In genomic region chr3:86953819-86954218, GRCm38 (mm10) we compare ENCODE assay signal across 17 mouse cellular contexts. TPM values are rescaled to one million over a fixed set of nuclear protein-coding genes. Genes with fewer than 3 reads are reported as not detected.
DNase-seq lines count a peak whose midpoint lies in the region; TF ChIP-seq lines count a peak whose summit lies in the region.
"Had no signal": no experiment of that assay in that cellular context is flagged by ENCODE, and none has a peak within 500 bp of the region (broad histone marks: within the 10 kb centered on the region; RNA-seq: fewer than 3 reads in every experiment).

No protein-coding gene starts in this region.

- intact Hi-C loops in gastrocnemius, adult 2 months (cut with DNase I): no loop called here
- intact Hi-C loops in gastrocnemius, postnatal 36 days (cut with DNase I): loop anchor here (10.0 kb wide), 1 partner anchor 629 kb away; no protein-coding TSS in a partner anchor

- dilution Hi-C loops in CH12.LX (cut with MboI; ENCODE audit: extremely low pct_ligation_motif_present, extremely low pct_unique_long_range_greater_than_20kb, low sequenced_read_pairs): no loop called here

- H3K79me2 ChIP-seq in liver, adult 2 months (ENCODE audit: control insufficient read depth, insufficient read depth, low read length): no peaks in the 10 kb centered on the region
- no peaks in the 10 kb centered on the region for H3K79me2 ChIP-seq in CH12.LX (replicated peaks; ENCODE audit: control insufficient read depth, extremely low read depth, insufficient read depth, poor library complexity, severe bottlenecking)

- H3K4me3 ChIP-seq in gastrocnemius, adult 2 months: no peak overlapping the region
- no peak overlapping the region for H3K4me3 ChIP-seq in liver, adult 2 months (ENCODE audit: insufficient read depth, low read depth, low read length)
- no peak overlapping the region for H3K4me3 ChIP-seq in CH12.LX (replicated peaks in 1 of 3; ENCODE audit: low read depth in 2 of 3, low read length in 2 of 3, poor library complexity in 1 of 3)
- H3K4me3 ChIP-seq: embryonic facial prominence, embryonic 13.5 days; forebrain, embryonic 10.5 days; heart, embryonic 13.5 days; hindbrain, embryonic 12.5 days; intestine, embryonic 15.5 days; limb, embryonic 12.5 days; megakaryocyte, embryonic 14.5 days; neural tube, embryonic 15.5 days had no signal

- no peak overlapping the region for H3K4me2 ChIP-seq in CH12.LX (ENCODE audit: insufficient read depth, low read depth, poor library complexity, severe bottlenecking)
- H3K4me2 ChIP-seq: embryonic facial prominence, embryonic 13.5 days; heart, embryonic 13.5 days; hindbrain, embryonic 12.5 days; intestine, embryonic 15.5 days; limb, embryonic 12.5 days; neural tube, embryonic 15.5 days had no signal

- peaks cover 3% of the 10 kb centered on the region for H3K9me3 ChIP-seq in CH12.LX (replicated peaks; ENCODE audit: low read length)
- H3K9me3 ChIP-seq: intestine, embryonic 15.5 days; neural tube, embryonic 15.5 days had no signal

- H3K4me1 ChIP-seq in liver, adult 2 months (ENCODE audit: control insufficient read depth, insufficient read depth, low read length): no peaks in the 10 kb centered on the region
- H3K4me1 ChIP-seq in CH12.LX (ENCODE audit: control insufficient read depth in 1 of 2, insufficient read depth in 2 of 2): peaks cover 0 to 7% of the 10 kb centered on the region in 2 experiments; a peak in 1 of 4 replicates
- H3K4me1 ChIP-seq: embryonic facial prominence, embryonic 13.5 days; heart, embryonic 13.5 days; hindbrain, embryonic 12.5 days; intestine, embryonic 15.5 days; limb, embryonic 12.5 days; neural tube, embryonic 15.5 days had no signal

- TF ChIP-seq RAD21 in CH12.LX (IDR thresholded peaks at IDR 0.05; ENCODE audit: low read depth, low read length): no peak

- TF ChIP-seq POLR2A in liver, adult 2 months (IDR thresholded peaks at IDR 0.05; ENCODE audit: extremely low read depth, insufficient read depth, low read length): no peak
- TF ChIP-seq POLR2A in CH12.LX (IDR thresholded peaks at IDR 0.05; ENCODE audit: low read depth, low read length): no peak

- H3K27me3 ChIP-seq in liver, adult 2 months (ENCODE audit: control insufficient read depth, insufficient read depth, low read length): no peaks in the 10 kb centered on the region
- no peaks in the 10 kb centered on the region for H3K27me3 ChIP-seq in CH12.LX (replicated peaks)
- H3K27me3 ChIP-seq: embryonic facial prominence, embryonic 13.5 days; heart, embryonic 13.5 days; hindbrain, embryonic 12.5 days; intestine, embryonic 15.5 days; limb, embryonic 12.5 days; megakaryocyte, embryonic 14.5 days; neural tube, embryonic 15.5 days had no signal

- no peak for DNase-seq in gastrocnemius, adult 2 months
- DNase-seq in gastrocnemius, postnatal 36 days: no peak
- no peak for DNase-seq in liver, adult 2 months (ENCODE audit: extremely low read depth, low read depth, low spot score)
- DNase-seq in liver (no peak), CH12.LX (ENCODE audit: extremely low read depth) (no peak), ZHBTc4 (ENCODE audit: low read depth, low spot score) (peak; percentile 50)
- DNase-seq in right cerebral cortex, adult 2 months (ENCODE audit: low spot score in 2 of 2): no peak
- DNase-seq in urinary bladder, adult 2 months (ENCODE audit: low spot score): no peak
- DNase-seq: thymus, postnatal 14 days had no signal

- no peak overlapping the region for H3K27ac ChIP-seq in gastrocnemius, adult 2 months
- H3K27ac ChIP-seq in liver, adult 2 months (replicated peaks; ENCODE audit: insufficient read depth, low read depth, low read length): no peak overlapping the region
- H3K27ac ChIP-seq in CH12.LX (ENCODE audit: insufficient read depth, low read depth): no peak overlapping the region
- H3K27ac ChIP-seq: embryonic facial prominence, embryonic 13.5 days; forebrain, embryonic 10.5 days; heart, embryonic 13.5 days; hindbrain, embryonic 12.5 days; intestine, embryonic 15.5 days; limb, embryonic 12.5 days; neural tube, embryonic 15.5 days had no signal

- peak; percentile 34; the same call in 1 of the 2 replicates for TF ChIP-seq CTCF in gastrocnemius, adult 2 months (IDR thresholded peaks at IDR 0.05)
- peak; percentile 29; the same call in 1 of the 2 replicates for TF ChIP-seq CTCF in liver, adult 2 months (IDR thresholded peaks at IDR 0.05; ENCODE audit: low read depth, low read length)
- TF ChIP-seq CTCF in CH12.LX (conservative IDR thresholded peaks at IDR 0.05 in 1 of 2, IDR thresholded peaks at IDR 0.05 in 1 of 2; ENCODE audit: low read depth in 2 of 2, low read length in 2 of 2): peak; percentile 14 to 16; a peak in 2 of 4 replicates

- no peak overlapping the region for H3K9ac ChIP-seq in liver, adult 2 months (ENCODE audit: low read depth, low read length)
- no peak overlapping the region for H3K9ac ChIP-seq in CH12.LX (ENCODE audit: insufficient read depth, low read depth)
- H3K9ac ChIP-seq: embryonic facial prominence, embryonic 13.5 days; heart, embryonic 13.5 days; hindbrain, embryonic 12.5 days; intestine, embryonic 15.5 days; limb, embryonic 12.5 days; neural tube, embryonic 15.5 days had no signal

- 86% methylated on average over 4 of the region's 4 CpGs for WGBS in liver, adult 2 months

- no peak for TF ChIP-seq EP300 in CH12.LX (IDR thresholded peaks at IDR 0.05; ENCODE audit: low read length)

- in situ Hi-C loops in CH12.LX (cut with MboI; ENCODE audit: low pct_ligation_motif_present, low pct_unique_long_range_greater_than_20kb, low sequenced_read_pairs): no loop called here

- no peaks in the 10 kb centered on the region for H3K36me3 ChIP-seq in liver, adult 2 months (ENCODE audit: control insufficient read depth, insufficient read depth, low read length)
- H3K36me3 ChIP-seq in CH12.LX (replicated peaks in 1 of 2; ENCODE audit: control insufficient read depth in 1 of 2, insufficient read depth in 1 of 2, low read length in 1 of 2): no peaks in the 10 kb centered on the region
- H3K36me3 ChIP-seq: embryonic facial prominence, embryonic 13.5 days; forebrain, embryonic 10.5 days; heart, embryonic 13.5 days; hindbrain, embryonic 12.5 days; intestine, embryonic 15.5 days; limb, embryonic 12.5 days; neural tube, embryonic 15.5 days had no signal

TF ChIP-seq in CH12.LX, 34 proteins besides CTCF, POLR2A, EP300 and RAD21:
- TF ChIP-seq NRF1 (IDR thresholded peaks at IDR 0.05; ENCODE audit: low read depth, low read length) (no peak), MXI1 (IDR thresholded peaks at IDR 0.05; ENCODE audit: low read depth, low read length) (no peak)

RNA-seq across cellular contexts. Expression of gene Dclk2, which starts 33.2 kb away (rescaled TPM):
- 1 to 10 TPM in 1 of 2 experiments, under 1 TPM in 1; 0.64 to 1.4 TPM for total RNA-seq in gastrocnemius, adult 2 months (2021)
- under 1 TPM; 0.49 to 0.84 TPM for total RNA-seq in gastrocnemius, postnatal 36 days (2021)
- 0.28 and 0.67 TPM in 2 replicates for total RNA-seq in liver, adult 2 months (2014; rRNA removed)
- polyA plus RNA-seq in liver, adult 2 months (2012; rRNA removed): 0.34 and 0.87 TPM in 2 replicates
- total RNA-seq in CH12.LX (2012; rRNA removed) (0.71 and 0.93 TPM in 2 replicates), CH12.LX (2014; rRNA removed) (0.84 and 1.0 TPM in 2 replicates)
- polyA plus RNA-seq in CH12.LX (2012; ENCODE audit: insufficient read length, low read depth): 2.0 and 2.5 TPM in 2 replicates
- 3.3 and 4.1 TPM in 2 replicates for polyA plus RNA-seq in urinary bladder, adult 2 months (2012; rRNA removed)

RNA-seq across cellular contexts. Expression of gene Cd1d1, which starts 45.4 kb away (rescaled TPM):
- total RNA-seq in gastrocnemius, adult 2 months (2021): 1 to 10 TPM; 1.8 to 6.4 TPM
- 1 to 10 TPM; 4.6 to 8.4 TPM for total RNA-seq in gastrocnemius, postnatal 36 days (2021)
- total RNA-seq in liver, adult 2 months (2014; rRNA removed): 336 and 410 TPM in 2 replicates
- polyA plus RNA-seq in liver, adult 2 months (2012; rRNA removed): 251 and 268 TPM in 2 replicates
- total RNA-seq in CH12.LX (2012; rRNA removed): 2.4 and 3.0 TPM in 2 replicates
- 5.9 and 6.3 TPM in 2 replicates for total RNA-seq in CH12.LX (2014; rRNA removed)
- polyA plus RNA-seq in CH12.LX (2012; ENCODE audit: insufficient read length, low read depth): 6.8 and 7.1 TPM in 2 replicates
- polyA plus RNA-seq in urinary bladder, adult 2 months (2012; rRNA removed): 9.1 and 15.5 TPM in 2 replicates

Comparison
In these comparisons a context has a peak if more than half of its experiments do, and no peak if none do; other contexts are left out.
1. RNA of gene Cd1d1, which starts 45.4 kb away (total RNA-seq): 336 to 410 TPM in liver, adult 2 months; 4.6 to 8.4 TPM in gastrocnemius, postnatal 36 days, 1.8 to 6.4 TPM in gastrocnemius, adult 2 months and 2.4 to 6.3 TPM in CH12.LX; every median in the first group is over 10 times any median in the second.
2. Peak in every context shown above with its lines, with median percentiles within 50 percentile points of each other: CTCF ChIP-seq.